Mouse (Mus musculus): ENCODE measurements around the gene Cradd. TPM values are rescaled to one million over a fixed set of nuclear protein-coding genes. Genes with fewer than 3 reads are reported as not detected.

Cradd gene
- polyA plus RNA-seq, 1 experiment: 6.2 TPM

DNA sequence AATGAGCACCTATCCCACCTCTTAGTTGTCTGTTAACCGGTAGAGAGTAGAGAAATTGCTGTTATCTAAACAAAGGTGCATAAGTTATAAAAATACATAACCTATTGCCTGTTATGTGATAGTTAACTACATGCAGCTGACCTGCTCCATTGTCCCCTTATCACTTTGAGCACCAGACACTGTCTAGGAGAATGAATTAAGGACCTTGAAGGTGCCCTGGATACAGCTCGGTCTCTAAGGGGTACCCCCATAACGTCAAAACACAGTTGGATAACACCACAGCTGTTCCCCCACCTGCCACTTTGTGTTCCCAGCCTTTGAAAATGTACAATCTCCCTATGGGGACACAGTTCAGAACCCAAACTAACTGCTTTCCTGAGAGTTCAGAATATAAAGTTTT is 24.5 kb upstream of the Cradd start:
- H3K4me3 ChIP-seq (ENCODE audit: insufficient read depth, low read depth, low read length): no peak overlapping the region
- no peaks in the 10 kb centered on the region for H3K4me1 ChIP-seq (ENCODE audit: control insufficient read depth, insufficient read depth, insufficient read length, low read length)
- H3K27ac ChIP-seq (replicated peaks; ENCODE audit: low read depth, low read length): no peak overlapping the region

DNA sequence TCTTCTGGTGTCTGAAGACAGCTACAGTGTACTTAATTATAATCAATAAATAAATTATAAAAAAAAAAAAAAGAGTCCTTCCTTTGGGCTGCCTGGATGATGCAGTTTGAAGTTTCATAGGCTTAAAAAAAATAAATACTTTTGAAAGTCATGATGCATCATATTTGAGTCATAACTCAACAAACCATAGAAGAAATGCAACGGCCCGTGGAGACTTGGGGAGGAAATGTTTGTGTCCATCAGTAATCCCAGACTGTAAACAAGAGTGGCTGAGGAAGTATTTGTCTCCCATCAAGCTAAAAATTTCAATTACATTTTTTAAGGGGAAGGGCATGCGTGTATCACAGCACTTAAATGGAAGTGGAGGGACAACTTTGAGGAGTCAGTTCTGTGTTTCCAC is 23.8 kb upstream of the Cradd start:
- Histone ChIP-seq H3K27ac (replicated peaks; ENCODE audit: low read depth, low read length) (no peak overlapping the region), H3K4me3 (ENCODE audit: insufficient read depth, low read depth, low read length) (no peak overlapping the region), H3K4me1 (ENCODE audit: control insufficient read depth, insufficient read depth, insufficient read length, low read length) (no peaks in the 10 kb centered on the region)

DNA sequence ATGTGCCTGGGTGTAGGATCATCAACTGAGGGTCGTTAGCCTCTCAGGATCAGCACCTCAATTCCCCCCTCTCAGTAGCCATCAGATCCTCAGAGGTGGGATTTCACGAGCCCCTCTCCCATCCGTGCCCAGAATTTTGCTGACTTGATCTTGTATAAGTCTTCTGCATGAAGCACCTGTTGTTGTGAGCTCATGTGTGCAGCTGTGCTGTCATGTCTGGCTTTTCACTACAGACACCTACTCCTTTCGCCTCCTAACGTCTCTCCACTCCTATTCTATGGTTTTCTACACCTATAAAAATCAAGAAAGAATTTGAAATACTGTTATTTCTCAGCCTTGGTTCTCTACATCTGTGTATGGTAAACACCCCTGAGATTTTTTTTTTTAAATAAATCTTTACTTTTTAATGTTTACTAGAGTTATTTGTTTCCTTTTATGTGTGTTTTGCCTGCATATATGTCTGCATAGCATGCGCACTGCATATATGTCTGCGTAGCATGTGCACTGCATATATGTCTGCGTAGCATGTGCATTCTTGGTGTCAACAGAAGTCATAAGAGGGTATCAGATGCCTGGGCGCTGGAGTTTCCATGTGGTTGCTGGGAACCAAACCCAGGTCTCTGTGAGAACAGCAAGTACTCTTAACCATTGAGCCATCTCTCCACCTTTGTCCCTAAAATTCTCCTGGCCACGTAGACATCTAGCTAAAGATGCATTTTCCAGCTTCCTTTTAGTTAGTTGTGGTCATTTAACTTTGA is 19.1 kb upstream of the Cradd start:
- no peaks in the 10 kb centered on the region for H3K4me1 ChIP-seq (ENCODE audit: control insufficient read depth, insufficient read depth, insufficient read length, low read length)
- H3K27ac ChIP-seq (replicated peaks; ENCODE audit: low read depth, low read length): no peak overlapping the region
- no peak overlapping the region for H3K4me3 ChIP-seq (ENCODE audit: insufficient read depth, low read depth, low read length)

DNA sequence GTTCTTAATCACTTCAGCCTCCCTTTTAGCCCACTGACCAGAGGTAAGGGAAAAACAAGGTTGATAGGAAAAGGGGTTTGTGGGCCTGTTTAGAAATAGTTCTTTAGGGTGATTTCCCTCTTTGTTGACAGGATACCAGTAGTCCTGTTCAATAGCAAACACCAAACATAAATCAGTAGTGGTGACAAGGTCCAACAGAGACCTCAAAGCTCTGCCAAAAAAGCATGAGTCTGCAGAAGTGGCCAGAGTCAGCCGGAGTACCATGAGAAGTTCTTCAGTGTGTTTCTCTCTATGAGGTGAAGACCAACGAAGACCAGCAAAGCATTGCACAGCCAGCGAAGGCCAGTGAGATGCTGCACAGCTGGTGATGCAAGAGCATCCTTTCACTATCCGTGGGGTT is 16.7 kb upstream of the Cradd start:
- Histone ChIP-seq H3K4me3 (ENCODE audit: insufficient read depth, low read depth, low read length) (no peak overlapping the region), H3K4me1 (ENCODE audit: control insufficient read depth, insufficient read depth, insufficient read length, low read length) (peaks cover 5% of the 10 kb centered on the region; the same call in 1 of the 2 replicates), H3K27ac (replicated peaks; ENCODE audit: low read depth, low read length) (no peak overlapping the region)

DNA sequence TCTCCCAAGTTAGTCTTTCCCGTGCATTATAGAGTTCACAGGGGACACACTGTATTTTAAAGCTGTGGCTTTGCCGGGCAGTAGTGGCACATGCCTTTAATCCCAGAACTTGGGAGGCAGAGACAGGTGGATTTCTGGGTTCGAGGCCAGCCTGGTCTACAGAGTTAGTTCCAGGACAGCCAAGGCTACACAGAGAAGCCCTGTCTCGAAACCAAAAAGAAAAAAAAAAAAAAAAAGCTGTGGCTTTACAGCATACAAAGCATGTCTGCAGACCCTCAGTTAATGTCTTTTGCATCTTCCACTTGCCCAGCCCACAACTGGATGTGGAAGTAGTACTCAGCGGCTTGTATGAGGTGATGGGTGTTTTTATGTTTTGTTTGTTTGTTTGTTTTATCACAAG is 13.7 kb upstream of the Cradd start:
- Histone ChIP-seq H3K4me1 (ENCODE audit: control insufficient read depth, insufficient read depth, insufficient read length, low read length) (peaks cover 6% of the 10 kb centered on the region; the same call in 1 of the 2 replicates), H3K4me3 (ENCODE audit: insufficient read depth, low read depth, low read length) (no peak overlapping the region), H3K27ac (replicated peaks; ENCODE audit: low read depth, low read length) (0 out of 2 replicates have a peak overlapping the region, but pooled peaks have one; percentile 11)

DNA sequence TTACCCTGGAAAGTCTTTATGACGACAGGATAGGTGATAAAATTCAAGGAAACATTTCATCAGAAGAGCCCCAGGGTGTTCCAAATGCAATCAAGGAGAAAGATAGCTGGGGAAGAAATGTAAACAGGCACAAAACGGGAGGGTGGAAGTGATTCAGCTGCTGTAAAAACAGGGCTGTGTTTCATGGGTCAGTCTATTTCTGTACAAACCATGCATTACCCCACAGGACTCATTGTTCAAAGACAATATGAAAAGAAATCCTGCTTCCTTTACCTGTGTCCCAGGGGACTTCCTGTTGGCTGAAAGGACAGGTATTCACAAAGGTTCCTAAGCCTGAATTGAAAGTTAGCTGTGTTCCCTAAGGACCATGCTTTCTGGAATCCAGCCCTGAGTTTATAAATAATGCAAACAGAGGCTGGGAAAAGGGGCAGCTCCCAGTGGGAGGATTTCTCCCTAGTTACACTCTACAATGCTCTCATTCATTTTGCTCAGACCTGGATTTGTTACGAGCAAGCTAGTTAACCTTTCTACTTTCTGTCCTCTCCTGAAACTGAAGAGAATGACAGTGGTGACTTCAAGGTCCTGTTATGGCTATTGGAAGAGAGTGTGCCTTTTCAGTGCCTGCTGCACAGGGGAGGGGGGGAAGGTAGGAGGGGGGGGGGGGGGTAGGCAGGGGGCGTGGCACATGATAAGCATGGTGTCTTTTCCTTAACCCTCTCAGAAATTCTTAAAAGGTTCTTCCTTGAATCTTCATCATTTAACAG is 13.0 kb upstream of the Cradd start:
- H3K4me3 ChIP-seq (ENCODE audit: insufficient read depth, low read depth, low read length): no peak overlapping the region
- H3K27ac ChIP-seq (replicated peaks; ENCODE audit: low read depth, low read length): peak overlapping the region; percentile 86
- H3K4me1 ChIP-seq (ENCODE audit: control insufficient read depth, insufficient read depth, insufficient read length, low read length): peaks cover 6% of the 10 kb centered on the region; the same call in 1 of the 2 replicates

DNA sequence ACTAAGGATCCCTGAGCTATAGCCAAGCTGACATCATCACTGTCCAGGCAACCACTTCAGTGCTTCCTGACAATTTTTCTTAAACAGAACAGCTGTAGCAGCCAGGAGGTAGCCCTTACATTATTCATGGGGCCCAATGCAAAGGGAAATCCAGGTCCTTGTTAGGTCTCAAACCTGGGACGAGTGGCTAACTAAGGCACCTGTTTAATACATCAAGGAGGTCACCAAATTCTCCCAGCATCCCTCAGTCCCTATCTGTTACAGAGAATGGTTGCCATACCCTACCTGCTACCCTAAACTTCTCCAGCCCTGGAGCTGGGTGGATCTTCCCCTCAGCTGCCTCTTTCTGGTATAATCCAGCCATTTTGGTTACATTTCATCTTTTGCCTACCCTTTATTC is 10.9 kb upstream of the Cradd start:
- Histone ChIP-seq H3K27ac (replicated peaks; ENCODE audit: low read depth, low read length) (no peak overlapping the region), H3K4me3 (ENCODE audit: insufficient read depth, low read depth, low read length) (no peak overlapping the region), H3K4me1 (ENCODE audit: control insufficient read depth, insufficient read depth, insufficient read length, low read length) (peaks cover 6% of the 10 kb centered on the region; the same call in 1 of the 2 replicates)

DNA sequence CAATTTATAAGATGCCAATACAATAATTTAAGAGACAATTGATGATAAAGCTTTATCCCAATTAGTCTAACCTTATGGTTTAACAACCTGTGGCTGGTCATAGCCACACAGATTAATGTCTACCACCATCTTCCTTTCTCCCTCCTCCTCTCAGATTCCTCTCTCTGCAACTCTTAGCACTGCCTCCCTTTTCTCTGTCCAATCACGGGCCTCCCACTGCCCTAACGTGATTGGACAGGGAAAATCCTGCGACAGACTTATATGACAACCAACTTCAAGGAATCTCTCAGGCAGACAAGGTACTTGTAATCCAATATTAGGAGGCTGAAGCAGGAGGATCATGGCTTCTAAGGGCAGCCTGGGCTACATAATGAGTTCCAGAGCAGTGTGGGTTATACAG is 8.7 kb upstream of the Cradd start:
- no peak overlapping the region for H3K4me3 ChIP-seq (ENCODE audit: insufficient read depth, low read depth, low read length)
- H3K27ac ChIP-seq (replicated peaks; ENCODE audit: low read depth, low read length): no peak overlapping the region
- H3K4me1 ChIP-seq (ENCODE audit: control insufficient read depth, insufficient read depth, insufficient read length, low read length): peaks cover 6% of the 10 kb centered on the region; the same call in 1 of the 2 replicates

DNA sequence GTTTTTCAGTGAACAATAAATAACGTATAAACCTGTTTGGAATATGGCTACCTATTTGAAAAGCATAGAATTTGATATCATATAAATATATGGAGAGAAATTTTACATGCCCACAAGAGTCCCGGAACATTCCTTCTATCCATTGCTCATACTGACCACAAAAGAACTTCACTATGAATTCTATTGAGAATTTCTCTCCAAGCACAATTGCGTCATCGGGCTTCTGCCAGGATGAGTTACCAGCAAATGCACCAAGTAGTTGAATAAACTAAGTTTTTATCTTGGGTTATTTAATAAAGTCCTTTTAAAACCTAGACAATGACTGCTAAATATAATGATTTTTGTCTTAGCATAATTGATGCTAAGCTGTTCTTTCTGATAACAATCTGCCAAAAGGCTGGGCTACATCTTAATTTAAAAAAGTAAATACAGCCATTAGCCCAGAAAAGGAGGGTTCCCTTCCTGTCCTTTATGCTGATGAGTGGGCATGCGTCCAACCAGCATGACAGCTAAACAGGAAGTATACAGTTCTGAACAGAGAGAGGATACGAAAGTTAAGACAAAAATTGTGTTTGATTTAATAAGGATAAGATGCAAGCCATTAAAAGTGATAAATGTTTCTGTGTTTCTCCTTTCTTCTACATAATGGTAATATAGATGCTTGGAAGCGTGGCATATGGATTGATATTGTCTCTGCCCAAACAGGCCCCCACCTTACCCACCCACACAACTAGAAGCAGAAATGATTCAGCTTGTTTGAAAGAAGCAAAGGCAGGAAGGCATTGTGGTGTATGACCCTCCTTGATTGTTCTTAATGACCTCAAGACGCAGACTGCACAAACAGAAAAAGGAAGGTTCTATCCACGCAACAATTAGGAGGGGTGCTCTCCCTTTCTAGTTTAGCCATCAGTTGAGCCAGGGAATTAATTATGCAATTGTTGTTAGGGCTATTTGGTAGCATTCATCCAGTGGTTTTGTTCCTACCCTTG is 6.7 kb upstream of the Cradd start:
- peaks cover 1% of the 10 kb centered on the region; the same call in 1 of the 2 replicates for H3K4me1 ChIP-seq (ENCODE audit: control insufficient read depth, insufficient read depth, insufficient read length, low read length)
- no peak overlapping the region for H3K4me3 ChIP-seq (ENCODE audit: insufficient read depth, low read depth, low read length)
- no peak overlapping the region for H3K27ac ChIP-seq (replicated peaks; ENCODE audit: low read depth, low read length)

DNA sequence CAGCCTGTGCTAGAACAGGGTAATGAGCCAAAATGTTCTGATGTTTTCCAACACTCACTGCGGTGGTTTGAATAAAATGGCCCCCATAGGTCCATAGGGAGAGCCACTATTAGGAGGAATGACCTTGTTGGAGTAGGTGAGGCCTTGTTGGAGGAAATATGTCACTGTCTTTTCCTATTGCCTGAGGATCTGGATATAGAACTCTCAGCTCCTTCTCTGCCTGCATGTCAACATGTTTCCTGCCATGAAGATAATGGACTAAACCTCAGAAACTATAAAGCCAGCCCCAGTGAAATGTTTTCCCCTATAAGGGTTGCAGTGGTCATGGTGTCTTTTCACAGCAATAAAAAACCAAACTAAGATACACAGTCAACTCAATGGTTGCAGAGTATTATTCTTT is 6.0 kb upstream of the Cradd start:
- H3K4me1 ChIP-seq (ENCODE audit: control insufficient read depth, insufficient read depth, insufficient read length, low read length): no peaks in the 10 kb centered on the region
- no peak overlapping the region for H3K4me3 ChIP-seq (ENCODE audit: insufficient read depth, low read depth, low read length)
- H3K27ac ChIP-seq (replicated peaks; ENCODE audit: low read depth, low read length): no peak overlapping the region

DNA sequence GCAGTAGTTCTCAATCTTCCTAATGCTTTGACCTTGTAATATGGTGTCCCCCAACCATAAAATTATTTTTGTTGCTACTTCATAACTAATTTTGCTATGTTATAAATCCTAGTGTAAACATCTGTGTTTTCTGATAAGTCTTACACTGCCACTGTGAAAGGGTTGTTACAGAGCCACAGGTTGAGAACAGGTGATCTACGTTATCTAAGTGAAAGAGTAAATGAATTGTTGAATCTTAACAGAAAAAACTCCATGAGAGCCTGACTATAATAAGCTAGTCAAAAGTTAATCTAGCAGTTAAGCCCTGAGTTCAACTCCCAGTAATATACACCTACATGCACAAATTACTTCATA is 322 bp upstream of the Cradd start:
- Histone ChIP-seq H3K27ac (replicated peaks; ENCODE audit: low read depth, low read length) (no peak overlapping the region), H3K4me3 (ENCODE audit: insufficient read depth, low read depth, low read length) (no peak overlapping the region), H3K4me1 (ENCODE audit: control insufficient read depth, insufficient read depth, insufficient read length, low read length) (peaks cover 9% of the 10 kb centered on the region)

DNA sequence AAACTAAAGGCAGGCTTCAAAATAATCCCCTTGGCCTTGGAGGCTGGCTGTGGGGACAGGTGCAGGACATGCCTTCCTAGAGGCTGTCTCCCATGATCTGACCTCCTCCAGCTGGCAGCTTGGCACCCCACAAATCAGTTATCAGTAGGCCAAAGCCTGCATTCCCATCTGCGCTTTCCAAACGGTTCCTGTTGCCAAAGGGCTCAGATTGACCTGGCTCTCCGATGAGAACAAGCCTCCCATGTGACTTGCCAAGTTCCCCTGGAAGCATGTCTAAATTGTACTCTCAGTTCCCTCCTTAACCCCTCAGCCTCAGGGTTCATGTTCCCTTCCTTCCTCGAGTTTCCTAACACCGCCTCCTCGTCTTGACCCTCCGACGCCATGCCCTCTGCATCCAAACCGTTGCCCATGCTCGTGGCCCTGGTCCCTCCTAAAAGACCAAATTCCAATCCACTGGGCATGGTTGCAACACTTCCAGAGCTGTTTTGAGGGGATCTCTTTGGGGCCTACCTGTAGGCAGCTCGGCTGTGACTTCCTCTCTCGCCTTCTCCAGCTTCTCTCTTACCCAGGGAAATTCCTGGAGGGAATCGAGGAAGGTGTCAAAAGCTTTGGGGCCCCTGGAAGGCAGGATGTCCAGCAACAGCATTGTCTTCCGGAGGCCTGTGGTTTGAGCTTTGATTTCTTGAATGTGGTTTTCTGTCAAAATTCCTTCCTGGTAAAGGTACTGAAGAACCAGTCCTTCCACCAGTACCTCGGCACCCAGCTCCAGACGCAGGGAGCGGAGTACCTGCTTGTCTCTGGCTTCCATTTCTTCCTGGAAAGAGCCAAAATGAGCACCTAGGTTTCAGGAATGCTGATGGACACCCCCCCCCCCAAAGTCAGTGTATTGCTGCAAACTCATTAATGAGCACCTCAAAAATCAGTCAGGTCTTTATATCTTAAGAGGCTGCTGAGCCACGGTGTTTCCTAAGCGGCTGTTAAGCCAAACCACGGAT is 1.6 kb downstream of the Cradd start:
- Histone ChIP-seq H3K4me1 (ENCODE audit: control insufficient read depth, insufficient read depth, insufficient read length, low read length) (peaks cover 21% of the 10 kb centered on the region), H3K4me3 (ENCODE audit: insufficient read depth, low read depth, low read length) (peak overlapping the region; percentile 24), H3K27ac (replicated peaks; ENCODE audit: low read depth, low read length) (peak overlapping the region; percentile 70)

DNA sequence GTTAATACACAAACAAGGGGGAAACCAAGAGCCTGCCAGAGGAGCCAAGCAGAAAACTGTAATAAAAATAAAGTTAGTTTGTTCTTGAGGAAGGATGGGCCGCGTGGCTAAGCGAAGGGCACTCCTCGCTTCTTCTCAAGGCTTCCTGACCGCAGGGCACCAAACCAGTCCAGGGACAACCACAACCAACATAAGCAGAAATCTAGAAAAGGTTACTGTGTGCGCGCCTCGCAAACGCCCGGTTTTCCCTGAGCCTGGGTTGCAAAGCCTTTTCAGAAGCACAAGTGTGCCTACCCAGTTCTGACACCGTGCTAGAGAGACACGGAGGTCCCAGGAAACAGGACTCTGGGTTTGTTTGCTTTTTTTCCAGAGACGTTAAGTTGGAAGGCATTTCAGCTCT is 4.9 kb downstream of the Cradd start:
- H3K4me3 ChIP-seq (ENCODE audit: insufficient read depth, low read depth, low read length): no peak overlapping the region
- H3K4me1 ChIP-seq (ENCODE audit: control insufficient read depth, insufficient read depth, insufficient read length, low read length): peaks cover 24% of the 10 kb centered on the region
- H3K27ac ChIP-seq (replicated peaks; ENCODE audit: low read depth, low read length): peak overlapping the region; percentile 62

DNA sequence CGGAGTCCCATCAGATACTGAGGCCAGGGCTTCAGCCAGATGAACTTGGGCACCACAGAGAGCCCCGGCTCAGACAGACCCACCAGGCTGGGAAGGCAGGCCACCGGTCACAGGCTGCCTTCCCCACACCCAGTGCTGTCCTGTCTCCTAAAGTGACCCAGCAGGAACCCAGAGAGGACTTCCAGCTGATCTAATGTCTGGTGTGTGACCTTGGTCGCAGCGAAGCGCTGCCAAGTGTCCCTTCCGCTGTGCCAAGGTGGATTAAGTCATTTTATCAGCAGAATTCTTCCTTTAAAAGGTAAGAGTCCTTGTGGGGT is 5.6 kb downstream of the Cradd start:
- peak overlapping the region; percentile 97 for H3K27ac ChIP-seq (replicated peaks; ENCODE audit: low read depth, low read length)
- H3K4me3 ChIP-seq (ENCODE audit: insufficient read depth, low read depth, low read length): peak overlapping the region; percentile 9; the same call in 1 of the 2 replicates

More for the DNA sequence above, 5.6 kb downstream of the Cradd start:
- H3K4me1 ChIP-seq (ENCODE audit: control insufficient read depth, insufficient read depth, insufficient read length, low read length): peaks cover 24% of the 10 kb centered on the region
